Mouse (Mus musculus) liver, adult 2 months (tissue): ENCODE results near the gene Akt2.

Experiments used
- CTCF ChIP-seq: fragments of 200-500 bp; IDR thresholded peaks from 2 replicates; pipeline ENCODE4 v1.5.1; 2011; ENCODE audit warnings: low read depth, low read length, control low read depth
- POLR2A ChIP-seq: fragments of 200-500 bp; IDR thresholded peaks from 2 replicates; pipeline ENCODE4 v1.6.1; 2011; ENCODE audit warnings: low read length, control low read depth; ENCODE audit not compliant: insufficient read depth; ENCODE audit errors: extremely low read depth

- TF ChIP-seq CTCF = no peak
- TF ChIP-seq POLR2A = no peak
Observed at GRCm38 (mm10) chr7:27560291-27560887, 31.0 kb upstream of the Akt2 start.
